Mouse (Mus musculus): ENCODE measurements around the gene Relt.

DNA sequence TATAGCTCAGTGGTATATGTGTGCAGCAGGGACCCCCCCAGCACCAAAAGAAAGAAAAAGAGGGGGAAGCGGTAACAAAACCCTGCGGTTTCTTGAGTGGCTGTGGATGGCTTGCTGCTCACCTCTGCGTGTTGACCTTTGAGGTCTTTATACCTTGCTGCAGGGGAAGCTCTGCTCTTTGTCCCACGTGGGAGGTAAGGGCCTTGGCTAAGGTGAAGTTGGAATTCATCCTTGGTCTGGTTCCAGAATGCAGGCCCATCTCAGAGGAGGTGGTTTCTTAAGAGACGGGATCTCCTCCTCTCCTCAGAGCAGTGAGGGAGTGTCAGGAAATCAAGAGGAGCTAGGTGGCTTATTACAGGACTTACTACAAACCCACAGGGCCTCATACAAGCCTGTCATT is 21.1 kb downstream of the Relt start:
- no peak for TF ChIP-seq POLR2A (IDR thresholded peaks at IDR 0.05; ENCODE audit: borderline replicate concordance, insufficient read depth, low read length)
- TF ChIP-seq CTCF (IDR thresholded peaks at IDR 0.05; ENCODE audit: borderline replicate concordance, insufficient read depth, low read depth, low read length) = no peak
